Mouse (Mus musculus) spleen, adult 18-20 months (tissue): Measurements from ENCODE around the gene Bhmt.
"Not testable (repeated sequence)": the region's sequence is repeated elsewhere in the genome, so short reads cannot be mapped to it uniquely, and the experiment has no call there.

Experiments used
- DNase-seq, 2 experiments: peaks; one replicate each; pipeline ENCODE4 v3.0.0; 2022; ENCODE audit warnings: mixed read lengths in 2 of 2

Gene Bhmt

GRCm38 (mm10) chr13:93607701-93608100 lies 30.1 kb downstream of the Bhmt start:
- no peak for DNase-seq

GRCm38 (mm10) chr13:93606868-93607578 lies 30.7 kb downstream of the Bhmt start:
- DNase-seq, result no peak

GRCm38 (mm10) chr13:93604698-93605097 lies 33.1 kb downstream of the Bhmt start:
- DNase-seq, result no peak

GRCm38 (mm10) chr13:93601527-93601926 lies 36.2 kb downstream of the Bhmt start:
- no peak for DNase-seq

DNA sequence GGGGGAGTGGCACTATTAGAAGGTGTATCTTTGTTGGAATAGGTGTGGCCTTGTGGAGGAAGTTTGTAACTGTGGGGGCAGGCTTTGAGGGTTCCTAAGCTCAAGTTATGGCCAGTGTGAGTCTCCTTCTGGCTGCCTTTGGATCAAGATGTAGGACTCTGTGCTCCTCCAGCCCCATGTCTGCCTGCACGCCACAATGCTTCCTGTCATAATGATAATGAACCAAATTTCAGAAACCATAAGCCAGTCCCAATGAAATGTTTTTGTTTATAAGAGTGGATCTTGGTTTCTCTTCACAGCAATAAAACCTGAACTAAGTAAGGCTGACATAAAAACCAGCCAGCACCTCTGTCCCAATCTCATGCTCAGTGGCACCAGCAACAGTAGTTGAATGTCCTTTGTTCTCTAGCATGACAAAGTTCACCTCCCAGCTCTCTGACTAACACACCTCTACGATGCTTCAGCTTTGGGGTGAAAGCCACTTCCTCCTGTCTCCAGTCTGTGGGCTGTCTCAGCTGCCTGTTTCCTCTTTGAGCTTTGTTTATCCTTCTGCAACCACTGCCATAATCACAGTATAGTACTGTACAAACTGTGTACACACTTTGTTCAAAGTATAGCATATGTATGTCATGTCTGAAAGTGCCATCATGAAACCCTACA lies 44.6 kb downstream of the Bhmt start:
- no peak for DNase-seq

- DNase-seq, result not testable (repeated sequence)
Observed at GRCm38 (mm10) chr13:93582526-93582925, 55.2 kb downstream of the Bhmt start.

- DNase-seq, result no peak
Observed at GRCm38 (mm10) chr13:93580431-93580830, 57.3 kb downstream of the Bhmt start.

GRCm38 (mm10) chr13:93569676-93570075 lies 68.1 kb downstream of the Bhmt start:
- DNase-seq, result no peak
